Mouse (Mus musculus): ENCODE results near the gene H2-Ob. TPM values are rescaled to one million over a fixed set of nuclear protein-coding genes. Genes with fewer than 3 reads are reported as not detected.

The H2-Ob gene
- polyA plus RNA-seq, 1 experiment from 2014 or later, result not detected

DNA sequence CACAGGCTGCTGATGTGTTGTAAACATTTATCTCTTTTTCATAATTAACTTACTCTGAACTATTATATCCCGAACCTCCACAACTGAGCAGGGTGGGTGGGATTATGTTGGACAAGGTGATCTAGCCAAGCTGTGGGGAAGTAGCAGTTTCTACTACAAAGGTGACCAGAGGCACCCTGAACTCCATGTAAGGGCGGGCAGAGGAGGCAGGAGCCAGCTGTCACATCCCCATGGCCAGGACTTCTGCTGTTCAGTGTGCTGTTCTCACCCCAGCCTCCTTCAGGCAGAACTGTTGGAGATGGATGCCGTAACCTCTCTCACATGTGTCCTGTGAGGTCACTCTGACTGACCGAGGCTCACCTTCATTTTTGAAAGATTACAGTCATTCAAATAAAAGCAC, 31.1 kb downstream of the H2-Ob start:
- Histone ChIP-seq H3K9me3 (no peaks in the 10 kb centered on the region), H3K4me1 (replicated peaks) (peaks cover 6% of the 10 kb centered on the region), H3K27ac (replicated peaks) (no peak overlapping the region), H3K4me3 (no peak overlapping the region), H3K27me3 (peaks cover 9% of the 10 kb centered on the region), H3K9ac (no peak overlapping the region), H3K36me3 (no peaks in the 10 kb centered on the region), H3K4me2 (no peak overlapping the region)
- no peak for ATAC-seq (ENCODE audit: low read depth)
- 81% methylated on average over 4 of the region's 4 CpGs for WGBS

DNA sequence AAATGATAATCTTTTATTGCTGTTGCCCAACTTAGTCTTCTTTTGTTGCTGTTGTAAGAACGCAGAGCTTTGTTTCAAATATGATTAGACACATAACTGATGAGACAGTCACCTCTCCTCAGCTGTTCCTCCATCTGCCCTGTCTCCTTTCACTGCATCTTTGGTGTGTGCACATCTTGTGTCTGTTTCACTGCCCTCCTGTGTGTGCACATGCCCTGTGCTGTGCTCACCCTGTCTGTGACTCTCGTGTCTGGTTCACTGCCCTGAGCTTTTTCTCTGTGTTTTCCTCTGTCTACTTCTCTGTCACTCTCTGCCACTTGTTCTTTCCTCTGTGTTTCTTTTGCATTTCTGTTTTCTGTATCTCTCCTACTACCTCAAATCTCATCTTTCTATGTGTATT, 31.5 kb downstream of the H2-Ob start:
- 89% methylated on average over 2 of the region's 2 CpGs for WGBS
- Histone ChIP-seq H3K9me3 (no peaks in the 10 kb centered on the region), H3K4me3 (no peak overlapping the region), H3K9ac (no peak overlapping the region), H3K4me1 (replicated peaks) (peaks cover 1% of the 10 kb centered on the region), H3K36me3 (no peaks in the 10 kb centered on the region), H3K4me2 (no peak overlapping the region), H3K27me3 (peaks cover 4% of the 10 kb centered on the region), H3K27ac (replicated peaks) (no peak overlapping the region)
- ATAC-seq (ENCODE audit: low read depth), result no peak

DNA sequence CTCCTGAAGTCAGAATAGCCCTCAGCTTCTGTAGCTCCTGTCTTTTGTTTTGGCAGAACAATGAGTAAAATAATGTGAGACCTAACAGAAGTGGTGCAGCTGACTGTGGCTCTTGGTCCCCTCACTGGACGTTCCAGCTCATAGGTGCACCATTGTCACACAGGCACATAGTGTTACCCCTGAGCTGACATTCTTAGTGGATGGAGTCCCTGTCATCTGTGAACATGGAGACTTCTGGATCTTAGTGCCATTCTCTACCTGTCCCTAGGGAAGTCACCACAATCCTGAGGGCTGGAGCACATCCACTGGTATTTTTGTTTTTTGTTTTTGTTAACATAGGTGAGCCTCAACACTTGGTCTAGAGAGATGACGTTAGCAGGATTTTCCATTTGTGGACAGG, 32.2 kb downstream of the H2-Ob start:
- Histone ChIP-seq H3K27me3 (no peaks in the 10 kb centered on the region), H3K27ac (replicated peaks) (no peak overlapping the region), H3K4me3 (no peak overlapping the region), H3K9ac (no peak overlapping the region), H3K4me2 (no peak overlapping the region), H3K36me3 (no peaks in the 10 kb centered on the region), H3K4me1 (replicated peaks) (no peaks in the 10 kb centered on the region), H3K9me3 (no peaks in the 10 kb centered on the region)
- ATAC-seq (ENCODE audit: low read depth), result no peak
- WGBS, result 77% methylated on average over 2 of the region's 2 CpGs

DNA sequence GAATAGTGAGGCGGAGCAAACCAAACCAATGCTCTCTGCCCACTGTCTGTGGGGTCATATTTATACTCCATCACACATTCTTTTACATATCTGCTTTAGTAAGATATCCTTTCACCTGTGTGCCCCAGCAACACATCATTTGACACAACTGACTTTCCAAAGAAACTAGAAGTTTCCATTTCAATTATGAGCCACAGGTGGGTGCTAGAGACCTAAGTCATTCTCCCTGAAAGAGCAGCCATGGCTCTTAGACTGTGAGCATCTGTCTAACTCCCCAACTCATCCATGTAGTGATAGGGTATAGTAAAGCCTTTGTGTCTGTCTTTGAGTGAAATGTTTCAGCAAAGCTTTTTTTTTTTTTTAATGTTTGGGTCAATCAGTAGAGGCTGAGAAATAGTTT, 33.4 kb downstream of the H2-Ob start:
- Histone ChIP-seq H3K4me2 (no peak overlapping the region), H3K27me3 (no peaks in the 10 kb centered on the region), H3K9me3 (0 out of 2 replicates have a peak, but pooled peaks cover 4% of the 10 kb centered on the region), H3K4me3 (no peak overlapping the region), H3K9ac (no peak overlapping the region), H3K27ac (replicated peaks) (no peak overlapping the region), H3K4me1 (replicated peaks) (no peaks in the 10 kb centered on the region), H3K36me3 (no peaks in the 10 kb centered on the region)
- 96% methylated on average over 1 of the region's 1 CpGs for WGBS
- ATAC-seq (ENCODE audit: low read depth), result no peak

DNA sequence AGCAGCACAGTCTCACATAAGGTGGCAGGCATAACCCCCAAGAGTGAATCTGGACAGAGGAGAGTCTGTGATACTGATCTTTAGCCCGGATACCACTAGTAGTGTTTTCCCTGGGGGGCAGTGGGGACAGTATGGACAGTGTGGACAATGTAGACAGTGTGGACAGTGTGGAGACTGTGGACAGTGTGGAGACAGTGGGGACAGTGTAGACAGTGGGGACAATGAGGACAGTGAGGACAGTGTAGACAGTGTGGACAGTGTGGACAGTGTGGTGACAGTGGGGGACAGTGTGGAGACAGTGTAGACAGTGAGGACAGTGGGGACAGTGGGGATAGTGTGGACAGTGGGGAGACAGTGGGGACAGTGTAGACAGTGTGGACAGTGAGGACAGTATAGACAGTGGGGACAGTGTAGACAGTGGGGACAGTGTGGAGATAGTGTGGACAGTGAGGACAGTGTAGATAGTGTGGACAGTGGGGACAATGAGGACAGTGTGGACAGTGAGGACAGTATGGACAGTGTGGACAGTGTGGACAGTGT, 41.9 kb downstream of the H2-Ob start:
- Histone ChIP-seq H3K9ac (no peak overlapping the region), H3K4me2 (no peak overlapping the region), H3K4me1 (replicated peaks) (no peaks in the 10 kb centered on the region), H3K9me3 (0 out of 2 replicates have a peak, but pooled peaks cover 4% of the 10 kb centered on the region), H3K4me3 (no peak overlapping the region), H3K27ac (replicated peaks) (no peak overlapping the region), H3K27me3 (no peaks in the 10 kb centered on the region), H3K36me3 (no peaks in the 10 kb centered on the region)
- ATAC-seq (ENCODE audit: low read depth), result no peak
- 69% methylated on average over 1 of the region's 1 CpGs for WGBS

GRCm38 (mm10) chr17:34281836-34282235, 43.1 kb downstream of the H2-Ob start:
- Histone ChIP-seq H3K9ac (no peak overlapping the region), H3K4me2 (no peak overlapping the region), H3K36me3 (no peaks in the 10 kb centered on the region), H3K27me3 (no peaks in the 10 kb centered on the region), H3K4me1 (replicated peaks) (no peaks in the 10 kb centered on the region), H3K9me3 (no peaks in the 10 kb centered on the region), H3K4me3 (no peak overlapping the region), H3K27ac (replicated peaks) (no peak overlapping the region)
- WGBS, result 78% methylated on average over 1 of the region's 1 CpGs
- no peak for ATAC-seq (ENCODE audit: low read depth)

DNA sequence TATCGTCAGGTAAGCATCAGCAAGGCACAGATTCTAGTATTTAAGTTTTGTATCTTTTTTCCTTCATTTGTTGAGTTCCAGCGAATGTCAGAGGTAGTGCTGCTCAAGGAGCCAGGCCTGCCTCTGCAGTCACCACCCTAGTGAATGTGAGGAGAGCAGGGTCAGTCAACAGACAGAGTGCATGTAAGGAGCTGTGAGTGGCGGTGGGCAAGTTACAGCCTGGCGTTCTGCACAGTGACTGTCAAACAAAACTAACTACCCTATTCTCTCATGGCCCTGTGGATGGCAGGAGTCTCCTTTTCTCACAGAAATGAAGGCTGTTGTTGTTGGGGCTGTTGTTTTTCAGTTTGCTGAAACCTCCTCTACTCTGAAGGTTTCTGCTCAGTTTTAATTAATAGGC, 46.7 kb downstream of the H2-Ob start:
- Histone ChIP-seq H3K9me3 (no peaks in the 10 kb centered on the region), H3K4me3 (no peak overlapping the region), H3K4me1 (replicated peaks) (no peaks in the 10 kb centered on the region), H3K27ac (replicated peaks) (no peak overlapping the region), H3K9ac (no peak overlapping the region), H3K27me3 (no peaks in the 10 kb centered on the region), H3K36me3 (no peaks in the 10 kb centered on the region), H3K4me2 (no peak overlapping the region)
- no peak for ATAC-seq (ENCODE audit: low read depth)
- WGBS, result 82% methylated on average over 4 of the region's 4 CpGs

DNA sequence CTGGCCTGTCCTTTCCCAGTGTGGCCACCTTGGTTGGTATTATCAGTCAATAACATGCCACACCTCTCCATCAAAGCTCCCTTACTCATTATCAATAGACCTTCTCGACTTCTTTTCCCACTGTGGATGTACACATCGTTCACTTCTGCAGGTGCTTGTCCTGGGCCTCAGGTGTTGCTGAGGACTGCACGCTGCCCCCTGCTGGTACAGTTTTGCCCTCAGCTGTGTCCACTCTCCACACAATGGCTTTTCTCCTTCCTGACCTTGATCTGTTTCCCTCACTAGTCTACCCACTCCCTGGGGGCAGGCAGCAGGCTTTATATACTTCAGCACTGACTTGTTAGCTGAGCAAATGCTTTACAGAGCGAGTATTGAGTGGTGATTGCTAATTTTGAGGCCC, 47.1 kb downstream of the H2-Ob start:
- Histone ChIP-seq H3K36me3 (no peaks in the 10 kb centered on the region), H3K9ac (no peak overlapping the region), H3K4me2 (no peak overlapping the region), H3K9me3 (no peaks in the 10 kb centered on the region), H3K27me3 (no peaks in the 10 kb centered on the region), H3K4me3 (no peak overlapping the region), H3K4me1 (replicated peaks) (no peaks in the 10 kb centered on the region), H3K27ac (replicated peaks) (no peak overlapping the region)
- no peak for ATAC-seq (ENCODE audit: low read depth)
- WGBS, result 44% methylated on average over 4 of the region's 4 CpGs

DNA sequence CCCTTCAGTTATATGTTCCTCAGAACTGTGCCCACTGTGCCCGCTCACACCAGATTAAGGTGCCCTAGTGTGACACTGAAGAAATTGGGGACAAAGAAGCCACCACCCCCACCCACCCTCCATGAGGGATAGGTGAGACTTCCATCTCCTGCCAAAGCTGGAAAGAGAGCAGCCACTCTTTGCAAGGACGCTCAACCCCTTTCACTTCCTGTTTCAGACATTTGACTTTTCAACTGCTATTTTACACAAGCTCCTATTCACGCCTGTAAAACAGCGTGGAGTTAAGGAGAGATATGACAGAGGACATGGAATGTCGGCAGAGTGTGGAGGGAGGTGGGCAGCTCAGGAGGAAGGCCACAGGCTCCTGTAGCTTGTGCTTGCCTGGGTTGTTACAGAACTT, 47.8 kb downstream of the H2-Ob start:
- no peaks in the 10 kb centered on the region for H3K9me3 ChIP-seq
- H3K36me3 ChIP-seq, result no peaks in the 10 kb centered on the region
- 84% methylated on average over 5 of the region's 5 CpGs for WGBS
- H3K4me3 ChIP-seq, result no peak overlapping the region
- no peaks in the 10 kb centered on the region for H3K27me3 ChIP-seq
- H3K9ac ChIP-seq, result no peak overlapping the region
- H3K4me2 ChIP-seq, result no peak overlapping the region
- no peak overlapping the region for H3K27ac ChIP-seq (replicated peaks)
- no peak for ATAC-seq (ENCODE audit: low read depth)
- no peaks in the 10 kb centered on the region for H3K4me1 ChIP-seq (replicated peaks)

DNA sequence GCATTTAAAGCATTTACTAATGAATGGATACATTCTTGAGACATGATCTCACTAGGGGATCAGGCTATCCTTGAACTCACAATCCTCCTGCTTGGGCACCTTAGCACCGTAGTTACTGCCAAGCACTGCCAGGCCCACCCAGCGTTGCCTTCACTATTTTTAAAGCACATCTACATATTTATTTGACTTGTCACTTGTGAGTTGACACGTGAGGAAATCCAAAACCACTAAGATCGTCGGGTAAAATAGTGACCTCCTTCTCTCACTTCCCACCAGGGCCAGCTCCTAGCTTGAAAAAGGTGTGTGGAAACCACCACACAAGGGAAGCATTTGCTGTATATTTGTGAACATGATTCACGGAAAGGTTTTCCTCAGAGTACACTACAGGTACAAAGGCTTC, 48.3 kb downstream of the H2-Ob start:
- Histone ChIP-seq H3K9me3 (no peaks in the 10 kb centered on the region), H3K36me3 (no peaks in the 10 kb centered on the region), H3K4me2 (no peak overlapping the region), H3K27me3 (no peaks in the 10 kb centered on the region), H3K4me1 (replicated peaks) (no peaks in the 10 kb centered on the region), H3K4me3 (no peak overlapping the region), H3K9ac (no peak overlapping the region), H3K27ac (replicated peaks) (no peak overlapping the region)
- no peak for ATAC-seq (ENCODE audit: low read depth)
- WGBS, result 77% methylated on average over 6 of the region's 6 CpGs

- Histone ChIP-seq H3K4me3 (no peak within 1 kb of the TSS), H3K9me3 (no peaks in the 10 kb centered on the region), H3K4me1 (replicated peaks) (no peaks in the 10 kb centered on the region), H3K27ac (replicated peaks) (no peak within 1 kb of the TSS), H3K4me2 (no peak within 1 kb of the TSS), H3K9ac (no peak within 1 kb of the TSS), H3K36me3 (no peaks in the 10 kb centered on the region), H3K27me3 (no peaks in the 10 kb centered on the region)
- 19% methylated on average over 8 of the region's 8 CpGs for WGBS
- no peak for ATAC-seq (ENCODE audit: low read depth)
These were observed 48.9 kb downstream of the H2-Ob start, which contains the start of gene H2-Aa for GRCm38 (mm10) chr17:34287648-34288047. TSS of gene H2-Aa (minus strand) at chr17:34287823.

GRCm38 (mm10) chr17:34288131-34288530, 49.4 kb downstream of the H2-Ob start:
- 78% methylated on average over 3 of the region's 3 CpGs for WGBS
- ATAC-seq (ENCODE audit: low read depth), result no peak

DNA sequence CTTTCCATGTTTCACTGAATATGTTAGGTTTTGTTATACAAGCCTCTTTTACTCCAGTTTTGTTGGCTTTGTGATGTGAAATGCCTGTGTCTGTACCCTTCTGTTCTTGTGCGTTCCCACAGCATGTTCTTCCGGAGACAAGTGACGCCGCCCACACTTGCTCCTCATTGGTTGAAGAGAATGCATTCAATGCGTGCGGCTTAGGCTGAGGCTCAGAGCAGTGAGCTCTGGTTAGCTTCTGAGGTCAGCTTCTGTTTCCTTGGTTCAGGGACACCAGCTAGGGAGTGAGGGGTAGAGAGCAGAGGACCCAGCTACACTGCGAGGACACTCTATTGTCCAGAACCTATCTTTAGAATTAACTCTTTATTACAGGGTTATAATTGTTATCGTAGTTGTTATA, 52.9 kb downstream of the H2-Ob start:
- no peaks in the 10 kb centered on the region for H3K36me3 ChIP-seq

More at GRCm38 (mm10) chr17:34288131-34288530, 49.4 kb downstream of the H2-Ob start:
- Histone ChIP-seq H3K4me1 (replicated peaks) (no peaks in the 10 kb centered on the region), H3K4me3 (no peak overlapping the region), H3K9ac (no peak overlapping the region), H3K27ac (replicated peaks) (no peak overlapping the region), H3K9me3 (no peaks in the 10 kb centered on the region), H3K27me3 (no peaks in the 10 kb centered on the region), H3K4me2 (no peak overlapping the region), H3K36me3 (no peaks in the 10 kb centered on the region)

More for the DNA sequence above, 52.9 kb downstream of the H2-Ob start:
- Histone ChIP-seq H3K27ac (replicated peaks) (no peak overlapping the region), H3K27me3 (no peaks in the 10 kb centered on the region), H3K4me1 (replicated peaks) (no peaks in the 10 kb centered on the region), H3K9ac (no peak overlapping the region), H3K4me3 (no peak overlapping the region), H3K4me2 (no peak overlapping the region), H3K9me3 (no peaks in the 10 kb centered on the region)
- peak; percentile 83 for ATAC-seq (ENCODE audit: low read depth)
- 16% methylated on average over 8 of the region's 8 CpGs for WGBS

Data from neural tube, embryonic 13.5 days (tissue).